Mouse (Mus musculus): Measurements from ENCODE around the gene Fuk.
A peak's percentile ranks its signal among the peaks of the same experiment; 100 is the strongest.
"Not testable (repeated sequence)": the region's sequence is repeated elsewhere in the genome, so short reads cannot be mapped to it uniquely, and the experiment has no call there.

Fuk gene

DNA sequence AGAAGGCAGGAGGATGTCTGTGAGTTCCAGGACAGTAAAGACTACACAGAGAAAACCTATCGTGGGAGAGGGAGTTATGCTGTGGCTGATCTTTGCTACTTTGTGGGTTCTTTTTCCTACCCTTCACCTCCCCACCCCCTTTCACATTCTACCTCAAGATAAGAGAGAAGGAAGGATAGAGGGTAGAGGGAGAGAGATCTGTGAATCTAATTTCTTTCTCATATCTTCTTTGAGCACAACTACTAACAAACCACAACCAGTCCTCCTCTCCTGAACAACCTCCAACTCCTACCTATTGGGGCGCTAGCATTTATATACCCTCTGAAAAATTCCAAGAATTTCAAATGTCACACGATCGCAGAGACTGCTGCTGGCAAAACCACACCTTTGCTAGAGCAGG lies 24.4 kb downstream of the Fuk start:
- DNase-seq (ENCODE audit: low spot score): no peak

DNA sequence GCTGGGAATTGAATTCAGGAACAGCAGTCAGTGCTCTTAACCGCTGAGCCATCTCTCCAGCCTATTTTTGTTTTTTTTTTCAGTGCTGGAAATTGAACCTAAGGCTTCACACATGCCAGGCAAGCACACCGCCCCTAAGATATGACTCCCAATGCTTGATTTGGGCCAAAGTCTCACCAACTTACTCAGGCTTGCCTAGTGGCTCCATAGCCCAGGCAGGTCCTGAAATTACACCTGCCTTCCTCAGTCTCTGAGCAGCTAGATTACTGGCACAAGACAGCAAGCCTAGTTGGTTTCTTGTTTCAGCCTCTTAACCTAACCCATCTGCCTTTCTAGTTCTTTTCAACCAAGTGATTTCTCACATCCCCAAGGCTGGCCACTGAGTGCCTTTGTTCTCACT lies 31.8 kb downstream of the Fuk start:
- no peak for DNase-seq (ENCODE audit: low spot score)

DNA sequence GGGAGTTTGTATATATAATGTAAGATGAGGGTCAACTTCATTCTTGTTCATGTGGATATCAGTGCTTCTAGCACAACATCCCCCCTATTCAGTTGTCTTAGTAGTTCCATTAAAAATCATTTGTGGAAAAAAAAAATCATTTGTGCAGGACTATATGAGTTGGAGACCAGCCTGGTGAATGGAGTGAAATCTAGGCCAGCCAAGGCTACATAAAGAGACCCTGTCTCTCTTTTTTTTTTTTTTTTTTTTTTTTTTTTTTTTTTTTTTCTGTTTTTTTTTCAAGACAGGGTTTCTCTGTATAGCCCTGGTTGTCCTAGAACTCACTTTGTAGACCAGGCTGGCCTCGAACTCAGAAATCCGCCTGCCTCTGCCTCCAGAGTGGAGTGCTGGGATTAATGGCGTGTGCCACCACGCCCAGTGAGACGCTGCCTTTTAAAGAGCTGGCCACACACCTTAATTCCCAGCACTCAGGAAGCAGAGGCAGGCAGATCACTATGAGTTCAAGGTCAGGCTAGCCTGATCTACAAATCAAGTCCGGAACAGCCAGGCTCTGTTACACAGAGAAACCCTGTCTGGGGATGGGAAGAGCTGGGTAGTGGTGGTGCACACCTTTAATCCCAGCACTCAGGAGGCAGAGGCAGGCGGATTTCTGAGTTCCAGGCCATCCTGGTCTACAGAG lies 40.8 kb downstream of the Fuk start:
- not testable (repeated sequence) for DNase-seq (ENCODE audit: low spot score)

DNA sequence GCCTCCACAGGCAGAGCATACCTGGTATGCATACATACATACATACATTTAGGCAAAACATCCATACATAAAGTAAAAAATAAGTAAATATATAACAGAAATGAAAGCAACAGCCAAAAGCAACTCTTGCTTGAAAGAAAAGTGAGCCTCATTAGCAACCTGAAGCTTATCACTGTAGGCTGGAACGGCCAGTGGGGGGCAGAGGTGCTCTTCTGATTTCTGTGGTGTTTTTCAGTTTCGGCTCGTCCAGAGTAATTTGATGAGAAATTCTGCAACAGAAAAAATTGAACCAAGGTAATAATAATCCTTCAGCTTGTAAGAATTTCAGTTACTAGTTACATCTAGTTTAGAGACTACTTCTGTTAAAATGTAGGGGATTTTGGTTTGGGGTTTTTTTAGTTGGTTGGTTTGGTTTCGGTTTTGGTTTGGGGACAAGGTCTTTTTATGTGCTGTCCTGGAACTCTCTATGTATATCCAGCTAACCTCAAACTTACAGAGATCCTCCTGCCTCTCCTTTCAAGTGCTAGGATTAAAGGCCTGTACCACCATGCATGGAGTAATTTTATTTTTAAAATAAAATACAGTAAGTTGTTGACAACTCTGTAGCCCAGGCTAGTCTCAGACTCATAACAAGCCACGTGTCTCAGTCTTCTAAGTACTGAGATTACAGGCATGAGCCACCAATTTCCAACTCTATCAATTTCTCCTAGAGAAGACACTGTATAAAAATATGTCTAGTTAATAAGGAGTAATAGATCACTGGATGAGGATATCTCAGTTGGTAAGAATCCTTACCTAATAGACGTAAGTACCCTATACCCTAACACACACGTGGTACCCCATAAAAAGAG lies 42.4 kb downstream of the Fuk start:
- DNase-seq (ENCODE audit: low spot score): no peak

DNA sequence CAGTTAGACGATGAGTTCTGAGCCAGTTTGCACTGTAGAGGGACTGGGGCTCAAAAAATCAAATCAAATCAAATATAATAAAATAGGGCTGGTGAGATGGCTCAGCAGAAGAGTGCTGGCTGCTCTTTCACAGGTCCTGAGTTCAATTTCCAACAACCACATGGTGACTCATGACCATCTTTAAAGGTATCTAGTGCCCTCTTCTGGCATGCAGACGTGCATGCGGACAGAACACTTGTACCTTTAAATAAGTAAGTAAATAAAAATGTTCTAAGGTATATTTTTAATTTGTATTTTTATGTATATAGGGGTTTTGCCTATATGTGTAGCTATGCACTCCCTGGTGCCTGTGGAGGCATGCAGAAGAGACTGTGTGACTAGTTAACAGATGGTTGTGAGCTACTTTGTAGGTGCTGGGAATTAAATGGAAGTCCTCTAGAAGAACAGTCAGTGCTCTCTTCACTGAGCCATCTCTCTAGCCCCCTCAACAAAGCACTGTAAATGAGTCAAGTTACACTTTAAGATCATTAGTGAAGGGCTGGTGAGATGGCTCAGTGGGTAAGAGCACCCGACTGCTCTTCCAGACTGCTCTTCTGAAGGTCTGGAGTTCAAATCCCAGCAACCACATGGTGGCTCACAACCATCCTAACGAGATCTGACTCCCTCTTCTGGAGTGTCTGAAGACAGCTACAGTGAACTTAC lies 45.4 kb downstream of the Fuk start:
- no peak for DNase-seq (ENCODE audit: low spot score)

DNA sequence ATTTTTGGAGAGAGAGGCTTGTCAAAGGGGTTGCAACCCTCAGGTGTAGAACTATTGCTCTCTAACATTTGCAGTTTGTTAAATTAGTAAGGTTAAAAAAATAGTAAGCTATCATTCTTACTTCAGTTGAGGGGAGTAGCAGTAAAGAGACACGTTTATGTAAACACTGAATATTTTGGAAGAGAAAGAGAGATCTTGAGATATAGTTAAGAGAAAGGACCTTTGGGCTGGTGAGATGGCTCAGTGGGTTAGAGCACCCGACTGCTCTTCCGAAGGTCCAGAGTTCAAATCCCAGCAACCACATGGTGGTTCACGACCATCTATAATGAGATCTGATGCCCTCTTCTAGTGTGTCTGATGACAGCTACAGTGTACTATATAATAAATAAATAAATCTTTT lies 46.2 kb downstream of the Fuk start:
- DNase-seq (ENCODE audit: low spot score): not testable (repeated sequence)

DNA sequence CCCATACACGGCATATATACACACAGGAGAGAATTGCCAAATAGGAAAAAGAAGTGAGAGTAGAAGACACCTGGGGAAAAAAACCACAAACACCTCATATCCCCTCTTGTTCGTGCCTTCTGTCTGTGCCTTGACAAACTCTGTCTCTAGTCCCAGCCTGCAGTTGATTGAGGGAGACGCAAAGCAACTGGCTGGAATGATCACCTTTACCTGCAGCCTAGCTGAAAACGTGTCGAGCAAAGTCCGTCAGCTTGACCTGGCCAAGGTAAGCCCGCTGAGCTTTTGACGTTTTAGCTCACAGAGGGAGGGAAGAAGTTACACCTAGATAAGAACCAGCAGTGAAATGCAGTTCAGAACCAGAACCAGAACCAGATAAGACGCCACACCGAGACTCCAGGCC lies 51.1 kb downstream of the Fuk start:
- DNase-seq (ENCODE audit: low spot score): no peak

DNA sequence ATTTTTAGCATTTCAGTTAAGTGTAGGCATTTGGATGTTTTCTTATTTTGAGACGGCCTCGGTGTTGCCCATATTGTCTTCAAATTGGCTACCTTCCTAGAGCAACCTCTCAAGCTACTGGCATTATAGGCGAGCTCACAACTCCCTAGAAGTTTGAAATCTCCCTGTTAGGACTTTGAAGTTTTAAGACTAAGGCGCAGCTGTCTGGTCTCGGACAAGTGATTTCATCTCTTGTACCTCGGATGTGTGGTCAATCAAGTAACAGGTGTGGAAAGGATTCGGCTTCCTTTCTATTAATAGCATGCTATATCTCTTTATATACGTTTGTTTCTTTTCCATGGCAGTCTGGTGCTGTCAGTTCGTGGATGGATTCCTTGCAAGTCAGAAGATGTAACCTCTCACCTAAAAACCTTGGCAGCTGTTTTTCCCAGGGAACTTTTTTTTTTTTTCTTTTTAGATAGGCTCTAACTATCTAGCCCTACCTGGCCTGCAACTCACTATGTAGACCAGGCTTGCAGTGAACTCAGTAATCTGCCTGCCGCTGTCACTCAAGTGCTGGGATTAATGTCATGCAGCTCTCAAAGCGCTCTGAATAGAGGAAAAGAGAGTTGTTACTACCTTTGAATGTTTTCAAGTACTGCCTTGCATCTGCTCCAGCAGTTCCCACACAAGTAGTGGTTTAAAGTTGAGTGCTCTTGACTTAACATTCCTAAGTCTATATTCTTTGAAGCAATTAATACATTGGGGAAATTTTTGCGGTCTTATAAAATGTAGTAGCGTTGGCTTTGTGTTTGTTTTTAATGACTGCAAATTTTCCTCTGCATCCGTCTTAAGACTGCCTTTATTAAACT lies 54.4 kb downstream of the Fuk start:
- no peak for DNase-seq (ENCODE audit: low spot score)

DNA sequence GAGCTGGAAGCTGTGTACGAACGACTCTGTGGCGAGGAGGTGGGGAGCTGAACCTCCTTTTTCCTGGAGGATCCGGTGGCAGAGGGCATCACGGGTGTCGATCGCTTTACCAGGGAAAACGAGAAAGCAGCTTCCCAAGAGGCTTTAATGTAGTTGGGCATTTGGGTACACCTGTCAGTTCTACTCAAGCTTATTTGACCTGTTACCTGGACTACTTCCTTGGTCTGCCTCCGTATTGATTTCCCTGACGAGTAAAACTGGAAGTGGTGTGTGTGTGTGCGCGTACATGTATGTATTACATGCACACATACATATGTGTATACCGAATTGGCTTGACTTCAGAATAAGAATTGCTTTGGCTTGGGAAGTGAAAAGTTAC lies 55.1 kb downstream of the Fuk start:
- no peak for DNase-seq (ENCODE audit: low spot score)

DNA sequence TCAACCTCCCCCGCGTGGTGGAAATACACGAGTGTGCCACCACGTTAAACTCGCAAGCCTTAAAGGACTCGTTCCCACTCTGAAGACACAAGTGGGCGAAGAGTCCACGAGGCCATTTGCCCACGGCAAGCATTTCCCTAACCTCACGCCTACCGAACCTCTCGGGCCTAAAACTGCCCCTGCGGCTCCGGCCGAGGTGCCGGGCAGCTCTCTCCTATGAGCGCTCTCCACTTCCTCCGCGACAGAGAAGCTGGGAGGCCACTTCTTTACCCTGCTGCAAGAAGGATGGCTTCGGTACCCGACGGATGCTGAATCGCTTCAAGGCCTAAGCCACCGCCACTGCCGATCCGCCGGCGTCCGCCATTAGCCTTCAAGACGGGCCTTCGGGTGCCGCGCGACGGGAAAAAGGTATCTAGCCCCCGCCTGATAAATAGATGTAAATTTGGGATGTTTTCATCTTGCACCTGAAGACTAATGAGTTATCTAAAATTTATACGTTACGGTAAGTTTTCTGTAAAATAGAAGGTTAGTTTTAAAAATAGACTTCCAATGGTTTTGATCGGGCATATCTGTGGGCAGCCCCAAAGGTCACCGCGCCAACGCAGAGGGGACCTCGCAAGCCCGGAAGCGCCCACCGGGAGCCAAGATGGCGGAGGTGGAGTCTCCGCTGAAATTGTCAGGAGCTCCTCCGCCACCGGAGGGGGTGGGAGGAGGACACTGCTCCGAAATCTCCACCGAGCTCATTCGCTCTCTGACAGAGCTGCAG lies 55.7 kb downstream of the Fuk start, which contains the start of the genes Cog4 and Sf3b3:
Gene Cog4, plus strand, starts transcription at position 196 of the 766 bp plus-strand sequence.
Gene Sf3b3, minus strand, starts transcription at position 383 of the 766 bp plus-strand sequence.
- DNase-seq (ENCODE audit: low spot score): peak; percentile 34

DNA sequence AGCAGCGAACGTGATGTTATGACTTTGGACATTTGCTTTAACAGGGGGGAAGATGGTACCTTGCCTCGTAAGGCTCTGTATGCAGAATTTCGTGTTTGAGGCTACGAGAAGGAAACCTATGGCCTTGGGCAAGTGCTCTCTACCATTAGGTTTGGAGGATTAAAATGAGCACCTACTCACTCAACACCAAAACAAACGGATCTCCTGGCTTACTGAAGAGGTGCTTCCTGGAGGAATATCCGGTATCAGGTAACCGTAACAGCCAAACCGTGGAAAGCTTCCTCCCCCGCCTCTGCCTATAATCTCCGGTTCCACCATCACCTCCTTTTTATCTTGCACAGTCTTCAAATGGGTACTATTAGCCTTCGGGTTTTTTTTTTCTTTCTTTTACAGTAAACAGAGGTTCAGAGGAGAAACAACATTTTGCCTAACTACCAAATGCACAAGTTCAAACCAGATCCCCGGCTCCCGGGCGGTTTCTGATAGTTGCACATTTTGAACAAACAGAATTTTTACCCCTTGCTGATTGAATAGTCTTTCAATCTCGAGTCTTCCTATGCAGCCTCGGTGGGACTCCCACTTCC lies 56.4 kb downstream of the Fuk start:
- DNase-seq (ENCODE audit: low spot score): no peak

DNA sequence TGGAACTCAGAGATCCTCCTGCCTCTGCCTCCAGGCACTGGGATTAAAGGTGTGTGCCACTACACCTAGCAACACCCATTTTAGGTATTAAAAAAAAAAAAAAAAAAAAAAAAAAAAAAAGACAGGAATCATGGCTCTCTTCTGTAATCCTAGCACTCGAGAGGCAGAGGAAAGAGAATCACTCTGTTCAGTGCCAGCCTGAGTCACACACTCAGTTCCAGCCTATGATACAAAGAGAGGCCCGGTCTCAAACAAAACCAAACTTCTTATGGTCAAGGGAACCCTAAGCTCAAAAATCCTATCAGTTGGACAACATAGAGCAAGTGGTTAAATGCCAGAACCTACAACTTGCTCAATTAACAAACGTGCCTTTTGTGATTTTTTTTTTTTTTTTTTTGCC lies 57.3 kb downstream of the Fuk start:
- no peak for DNase-seq (ENCODE audit: low spot score)

DNA sequence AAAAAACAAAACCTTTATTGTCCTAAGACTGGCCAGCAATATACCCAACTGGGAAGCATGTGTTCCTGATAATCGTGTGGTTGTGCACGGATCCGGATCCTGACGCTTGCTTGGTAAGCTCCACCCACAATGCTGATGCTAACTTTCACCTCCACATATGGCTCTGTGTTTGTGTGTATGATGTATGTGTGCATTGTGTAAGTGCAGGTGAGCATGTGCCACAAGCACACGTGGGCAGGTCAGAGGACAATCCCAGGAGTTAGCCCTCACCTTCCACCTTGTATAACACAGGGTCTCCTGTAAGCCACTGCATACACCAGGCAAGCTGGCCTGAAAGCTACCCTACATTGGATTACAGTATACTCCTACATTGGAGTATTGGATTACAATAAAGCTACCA lies 59.1 kb downstream of the Fuk start:
- no peak for DNase-seq (ENCODE audit: low spot score)

DNA sequence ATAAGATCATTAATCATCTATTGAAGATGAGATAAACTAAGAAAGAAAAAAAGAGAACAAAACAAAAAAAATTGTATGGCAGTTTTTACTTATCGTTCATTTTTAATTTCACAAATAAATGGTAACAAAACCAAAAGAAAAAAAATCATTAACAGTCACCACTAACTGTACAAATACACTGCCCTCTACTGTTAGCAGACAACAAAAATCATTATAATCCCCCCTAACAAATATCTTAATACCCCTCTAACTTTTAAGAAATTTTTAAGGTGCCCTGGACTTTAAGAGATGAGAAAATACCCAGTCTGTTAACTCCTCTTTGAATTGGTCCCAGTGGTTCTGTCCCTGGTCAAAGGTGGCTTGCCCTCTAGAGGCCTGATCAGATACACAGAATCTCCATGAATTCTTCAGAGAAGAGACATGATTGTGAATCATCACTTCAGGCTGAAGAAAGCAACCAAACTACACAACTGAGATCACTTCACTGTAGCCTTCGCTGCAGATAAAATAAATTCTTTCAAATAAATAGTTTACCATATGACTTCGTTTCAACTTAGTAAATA lies 60.2 kb downstream of the Fuk start:
- DNase-seq (ENCODE audit: low spot score): no peak
